11 mouse cellular contexts compared by ENCODE assay signal in the genomic region with DNA sequence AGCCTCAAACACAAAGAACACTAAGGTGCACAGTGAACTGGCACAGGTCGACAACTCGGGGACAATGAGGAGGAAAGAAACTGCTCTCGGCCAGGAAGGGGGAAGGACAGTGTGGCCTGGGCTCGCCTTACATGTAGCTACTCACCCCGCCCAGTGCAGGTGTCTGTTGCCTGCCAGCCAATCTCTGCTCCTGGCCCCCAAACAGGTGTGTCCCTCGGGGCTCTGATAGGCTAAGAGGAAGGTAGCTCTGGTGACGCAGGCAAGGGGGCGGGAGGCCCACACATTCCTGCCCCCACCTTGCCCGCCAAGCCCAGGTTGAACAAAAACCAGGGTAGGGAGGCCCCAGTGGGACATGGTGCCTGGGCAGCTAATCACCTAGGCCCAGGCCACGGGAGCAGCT. TPM values are rescaled to one million over a fixed set of nuclear protein-coding genes. Genes with fewer than 3 reads are reported as not detected.
DNase-seq lines count a peak whose midpoint lies in the region; ATAC-seq and TF ChIP-seq lines count a peak whose summit lies in the region.
"Had no signal": no experiment of that assay in that cellular context is flagged by ENCODE, and none has a peak within 500 bp of the region (broad histone marks: within the 10 kb centered on the region; RNA-seq: fewer than 3 reads in every experiment).

No protein-coding gene starts in this region.

- DNase-seq in right cerebral cortex, postnatal 25 days, result peak; percentile 8
- no peak for DNase-seq in right cerebral cortex, postnatal 36 days (ENCODE audit: low spot score in 2 of 2)
- peak; percentile 95 for DNase-seq in lung, postnatal 0 days (ENCODE audit: low spot score)
- DNase-seq in yolk sac, embryonic 10.5 days (ENCODE audit: low spot score), result peak; percentile 91
- DNase-seq in thymus, postnatal 36 days, result no peak
- DNase-seq: cerebellum, adult 11 months; heart, postnatal 4 days; right cerebral cortex, postnatal 14 days had no signal

- TF ChIP-seq EP300 in lung, postnatal 0 days (IDR thresholded peaks at IDR 0.05), result peak; percentile 64

- 24% methylated on average over 10 of the region's 10 CpGs for WGBS in kidney, embryonic 16.5 days
- WGBS in lung, postnatal 0 days, result 26% methylated on average over 10 of the region's 10 CpGs
- WGBS in midbrain, embryonic 16.5 days, result 47% methylated on average over 10 of the region's 10 CpGs

- H3K9me3 ChIP-seq in kidney, embryonic 16.5 days (ENCODE audit: low read length), result no peaks in the 10 kb centered on the region
- no peaks in the 10 kb centered on the region for H3K9me3 ChIP-seq in lung, postnatal 0 days (ENCODE audit: low read length)
- no peaks in the 10 kb centered on the region for H3K9me3 ChIP-seq in midbrain, embryonic 16.5 days (replicated peaks; ENCODE audit: control insufficient read depth, low read length, poor library complexity, severe bottlenecking)

- peak overlapping the region; percentile 98 for H3K27ac ChIP-seq in kidney, embryonic 16.5 days (ENCODE audit: low read length)
- H3K27ac ChIP-seq in lung, postnatal 0 days (ENCODE audit: low read length), result peak overlapping the region; percentile 97
- no peak overlapping the region for H3K27ac ChIP-seq in midbrain, embryonic 16.5 days (ENCODE audit: low read length)

- H3K4me2 ChIP-seq in kidney, embryonic 16.5 days (replicated peaks; ENCODE audit: low read depth, low read length), result peak overlapping the region; percentile 55
- H3K4me2 ChIP-seq in lung, postnatal 0 days (replicated peaks; ENCODE audit: low read depth, low read length), result peak overlapping the region; percentile 56
- no peak overlapping the region for H3K4me2 ChIP-seq in midbrain, embryonic 16.5 days (ENCODE audit: low read length)

- H3K4me3 ChIP-seq in kidney, embryonic 16.5 days (ENCODE audit: low read length), result peak overlapping the region; percentile 47
- peak overlapping the region; percentile 43 for H3K4me3 ChIP-seq in lung, postnatal 0 days (ENCODE audit: low read depth, low read length)
- H3K4me3 ChIP-seq in midbrain, embryonic 16.5 days (ENCODE audit: low read depth, low read length), result no peak overlapping the region

- no peak for TF ChIP-seq CTCF in lung, postnatal 0 days (IDR thresholded peaks at IDR 0.05)

- peak overlapping the region; percentile 74 for H3K9ac ChIP-seq in kidney, embryonic 16.5 days (replicated peaks; ENCODE audit: low read length)
- peak overlapping the region; percentile 51 for H3K9ac ChIP-seq in lung, postnatal 0 days (replicated peaks; ENCODE audit: low read depth)
- H3K9ac ChIP-seq in midbrain, embryonic 16.5 days (ENCODE audit: low read depth, low read length), result no peak overlapping the region

- no peaks in the 10 kb centered on the region for H3K27me3 ChIP-seq in kidney, embryonic 16.5 days (ENCODE audit: insufficient read depth, low read length)
- no peaks in the 10 kb centered on the region for H3K27me3 ChIP-seq in lung, postnatal 0 days (replicated peaks; ENCODE audit: insufficient read depth, low read length)
- no peaks in the 10 kb centered on the region for H3K27me3 ChIP-seq in midbrain, embryonic 16.5 days (ENCODE audit: control insufficient read depth, insufficient read depth, low read depth, low read length)

- H3K4me1 ChIP-seq in kidney, embryonic 16.5 days (ENCODE audit: insufficient read depth, low read length), result peaks cover 16% of the 10 kb centered on the region
- H3K4me1 ChIP-seq in lung, postnatal 0 days (ENCODE audit: insufficient read depth, low read depth, low read length), result no peaks in the 10 kb centered on the region; the same call in 1 of the 2 replicates
- H3K4me1 ChIP-seq in midbrain, embryonic 16.5 days (ENCODE audit: control insufficient read depth, insufficient read depth, low read length), result peaks cover 6% of the 10 kb centered on the region; the same call in 1 of the 2 replicates

- ATAC-seq in kidney, embryonic 16.5 days (ENCODE audit: low FRiP score, low TSS enrichment), result peak; percentile 98
- ATAC-seq in lung, postnatal 0 days, result peak; percentile 97
- ATAC-seq in midbrain, embryonic 16.5 days, result no peak
- ATAC-seq in cerebellum, adult (ENCODE audit: insufficient number of reproducible peaks, low FRiP score, low TSS enrichment), result no peak

- H3K36me3 ChIP-seq in kidney, embryonic 16.5 days (ENCODE audit: insufficient read depth, low read length), result no peaks in the 10 kb centered on the region
- no peaks in the 10 kb centered on the region for H3K36me3 ChIP-seq in lung, postnatal 0 days (ENCODE audit: insufficient read depth, low read length)
- H3K36me3 ChIP-seq in midbrain, embryonic 16.5 days (ENCODE audit: control insufficient read depth, insufficient read depth, low read length), result no peaks in the 10 kb centered on the region

RNA-seq across cellular contexts. Expression of a gene that starts 0.5 kb away (rescaled TPM):
- polyA plus RNA-seq in kidney, embryonic 16.5 days (2015; fragmentation: Nextera tagmentation; extraction: Ambion mirVana), result 7.4 and 10.1 TPM in 2 replicates
- polyA plus RNA-seq in lung, postnatal 0 days (2015; fragmentation: Nextera tagmentation; extraction: Ambion mirVana), result 2.1 and 2.5 TPM in 2 replicates
- polyA plus RNA-seq in midbrain, embryonic 16.5 days (2015; fragmentation: Nextera tagmentation; extraction: Ambion mirVana), result not detected in 2 replicates

RNA-seq across cellular contexts. Expression of a gene that starts 33.7 kb away (rescaled TPM):
- 1.3 and 2.5 TPM in 2 replicates for polyA plus RNA-seq in kidney, embryonic 16.5 days (2015; fragmentation: Nextera tagmentation; extraction: Ambion mirVana)
- 1.6 and 1.9 TPM in 2 replicates for polyA plus RNA-seq in lung, postnatal 0 days (2015; fragmentation: Nextera tagmentation; extraction: Ambion mirVana)
- polyA plus RNA-seq in midbrain, embryonic 16.5 days (2015; fragmentation: Nextera tagmentation; extraction: Ambion mirVana), result 2.0 and 2.4 TPM in 2 replicates

RNA-seq across cellular contexts. Expression of a gene that starts 46.1 kb away (rescaled TPM):
- 0.90 and 1.2 TPM in 2 replicates for polyA plus RNA-seq in kidney, embryonic 16.5 days (2015; fragmentation: Nextera tagmentation; extraction: Ambion mirVana)
- 4.9 and 5.2 TPM in 2 replicates for polyA plus RNA-seq in lung, postnatal 0 days (2015; fragmentation: Nextera tagmentation; extraction: Ambion mirVana)
- 0.91 TPM in 1 of 2 replicates, not detected in the other for polyA plus RNA-seq in midbrain, embryonic 16.5 days (2015; fragmentation: Nextera tagmentation; extraction: Ambion mirVana)

RNA-seq across cellular contexts. Expression of a gene that starts 50.1 kb away (rescaled TPM):
- polyA plus RNA-seq in kidney, embryonic 16.5 days (2015; fragmentation: Nextera tagmentation; extraction: Ambion mirVana), result 48.3 and 48.7 TPM in 2 replicates
- 5.9 and 6.8 TPM in 2 replicates for polyA plus RNA-seq in lung, postnatal 0 days (2015; fragmentation: Nextera tagmentation; extraction: Ambion mirVana)
- 34.3 and 38.6 TPM in 2 replicates for polyA plus RNA-seq in midbrain, embryonic 16.5 days (2015; fragmentation: Nextera tagmentation; extraction: Ambion mirVana)

Comparison
In these comparisons a context has a peak if more than half of its experiments do, and no peak if none do; other contexts are left out.
1. DNase-seq: peak in right cerebral cortex, postnatal 25 days (single experiment), lung, postnatal 0 days (single experiment) and yolk sac, embryonic 10.5 days (single experiment); none in right cerebral cortex, postnatal 36 days (0 of 2) and thymus, postnatal 36 days (0 of 2).
2. ATAC-seq: peak in kidney, embryonic 16.5 days (single experiment) and lung, postnatal 0 days (single experiment); none in midbrain, embryonic 16.5 days (single experiment) and cerebellum, adult (single experiment).